Mouse (Mus musculus) bone marrow macrophage, adult 2 months (primary cell): ENCODE data around the gene Gbx2.

Experiments used
- CTCF ChIP-seq: IDR thresholded peaks from 2 replicates; pipeline ENCODE4 v1.5.1; 2012; ENCODE audit warnings: low read depth, mild to moderate bottlenecking, low read length, moderate library complexity
- POLR2A ChIP-seq: IDR thresholded peaks from 2 replicates; pipeline ENCODE4 v1.6.1; 2012; ENCODE audit warnings: mild to moderate bottlenecking, low read depth, low read length, borderline replicate concordance

GRCm38 (mm10) chr1:89939596-89939960, 8.6 kb upstream of the Gbx2 start:
- no peak for TF ChIP-seq CTCF
- TF ChIP-seq POLR2A: no peak
